Mouse (Mus musculus): ENCODE data around the gene Cdh5. TPM values are rescaled to one million over a fixed set of nuclear protein-coding genes. Genes with fewer than 3 reads are reported as not detected.
"Not testable (repeated sequence)": the region's sequence is repeated elsewhere in the genome, so short reads cannot be mapped to it uniquely, and the experiment has no call there.

The Cdh5 gene
- polyA plus RNA-seq, 1 experiment from 2014 or later, result 8.7 TPM

- no peak overlapping the region for H3K4me2 ChIP-seq (replicated peaks; ENCODE audit: low read depth)
- no peak overlapping the region for H3K27ac ChIP-seq (replicated peaks)
- no peaks in the 10 kb centered on the region for H3K4me1 ChIP-seq (replicated peaks; ENCODE audit: control insufficient read depth, insufficient read depth)
- H3K9ac ChIP-seq (ENCODE audit: low read length), result no peak overlapping the region
- TF ChIP-seq EP300 (optimal IDR thresholded peaks at IDR 0.05), result no peak
- no peaks in the 10 kb centered on the region for H3K36me3 ChIP-seq (ENCODE audit: control insufficient read depth, insufficient read depth, low read length)
- ATAC-seq (ENCODE audit: low FRiP score, low TSS enrichment) (no peak), DNase-seq (ENCODE audit: low spot score) (no peak)
- no peaks in the 10 kb centered on the region for H3K27me3 ChIP-seq (ENCODE audit: control insufficient read depth, insufficient read depth, low read length)
- 53% methylated on average over 7 of the region's 7 CpGs for WGBS
- H3K4me3 ChIP-seq (ENCODE audit: low read depth, low read length), result no peak overlapping the region
- no peaks in the 10 kb centered on the region for H3K9me3 ChIP-seq (ENCODE audit: control insufficient read depth, low read length)
Observed at GRCm38 (mm10) chr8:104065223-104065622, 36.2 kb upstream of the Cdh5 start.

GRCm38 (mm10) chr8:104065906-104066518 lies 35.4 kb upstream of the Cdh5 start:
- Histone ChIP-seq H3K9ac (ENCODE audit: low read length) (no peak overlapping the region), H3K4me1 (replicated peaks; ENCODE audit: control insufficient read depth, insufficient read depth) (no peaks in the 10 kb centered on the region), H3K4me2 (replicated peaks; ENCODE audit: low read depth) (no peak overlapping the region), H3K27ac (replicated peaks) (no peak overlapping the region), H3K27me3 (ENCODE audit: control insufficient read depth, insufficient read depth, low read length) (no peaks in the 10 kb centered on the region), H3K9me3 (ENCODE audit: control insufficient read depth, low read length) (no peaks in the 10 kb centered on the region), H3K4me3 (ENCODE audit: low read depth, low read length) (no peak overlapping the region), H3K36me3 (ENCODE audit: control insufficient read depth, insufficient read depth, low read length) (no peaks in the 10 kb centered on the region)
- DNase-seq (ENCODE audit: low spot score) (no peak), ATAC-seq (ENCODE audit: low FRiP score, low TSS enrichment) (no peak)
- 83% methylated on average over 9 of the region's 9 CpGs for WGBS
- TF ChIP-seq EP300 (optimal IDR thresholded peaks at IDR 0.05) (no peak), CTCF (IDR thresholded peaks at IDR 0.05; ENCODE audit: low read depth) (no peak)

GRCm38 (mm10) chr8:104067390-104067925 lies 34.0 kb upstream of the Cdh5 start:
- H3K9me3 ChIP-seq (ENCODE audit: control insufficient read depth, low read length), result no peaks in the 10 kb centered on the region
- H3K4me1 ChIP-seq (replicated peaks; ENCODE audit: control insufficient read depth, insufficient read depth), result no peaks in the 10 kb centered on the region
- no peak overlapping the region for H3K4me3 ChIP-seq (ENCODE audit: low read depth, low read length)
- H3K27ac ChIP-seq (replicated peaks), result no peak overlapping the region
- H3K9ac ChIP-seq (ENCODE audit: low read length), result no peak overlapping the region
- DNase-seq (ENCODE audit: low spot score) (no peak), ATAC-seq (ENCODE audit: low FRiP score, low TSS enrichment) (no peak)
- WGBS, result 64% methylated on average over 12 of the region's 12 CpGs
- no peak for TF ChIP-seq EP300 (optimal IDR thresholded peaks at IDR 0.05)
- no peak for TF ChIP-seq CTCF (IDR thresholded peaks at IDR 0.05; ENCODE audit: low read depth)
- H3K4me2 ChIP-seq (replicated peaks; ENCODE audit: low read depth), result no peak overlapping the region
- no peaks in the 10 kb centered on the region for H3K36me3 ChIP-seq (ENCODE audit: control insufficient read depth, insufficient read depth, low read length)
- no peaks in the 10 kb centered on the region for H3K27me3 ChIP-seq (ENCODE audit: control insufficient read depth, insufficient read depth, low read length)

- TF ChIP-seq CTCF (IDR thresholded peaks at IDR 0.05; ENCODE audit: low read depth), result no peak
- TF ChIP-seq EP300 (optimal IDR thresholded peaks at IDR 0.05), result no peak
- no peak overlapping the region for H3K27ac ChIP-seq (replicated peaks)
- 68% methylated on average over 15 of the region's 15 CpGs for WGBS
Observed at GRCm38 (mm10) chr8:104068421-104069035, 32.9 kb upstream of the Cdh5 start.

GRCm38 (mm10) chr8:104070201-104070865 lies 31.1 kb upstream of the Cdh5 start:
- 57% methylated on average over 8 of the region's 9 CpGs for WGBS
- H3K4me3 ChIP-seq (ENCODE audit: low read depth, low read length); H3K36me3 ChIP-seq (ENCODE audit: control insufficient read depth, insufficient read depth, low read length); ATAC-seq (ENCODE audit: low FRiP score, low TSS enrichment); H3K27me3 ChIP-seq (ENCODE audit: control insufficient read depth, insufficient read depth, low read length); H3K9me3 ChIP-seq (ENCODE audit: control insufficient read depth, low read length); H3K4me2 ChIP-seq (replicated peaks; ENCODE audit: low read depth); DNase-seq (ENCODE audit: low spot score); H3K9ac ChIP-seq (ENCODE audit: low read length); H3K27ac ChIP-seq (replicated peaks); H3K4me1 ChIP-seq (replicated peaks; ENCODE audit: control insufficient read depth, insufficient read depth): not testable (repeated sequence)

More at GRCm38 (mm10) chr8:104068421-104069035, 32.9 kb upstream of the Cdh5 start:
- DNase-seq (ENCODE audit: low spot score) (no peak), ATAC-seq (ENCODE audit: low FRiP score, low TSS enrichment) (no peak)
- Histone ChIP-seq H3K9me3 (ENCODE audit: control insufficient read depth, low read length) (no peaks in the 10 kb centered on the region), H3K36me3 (ENCODE audit: control insufficient read depth, insufficient read depth, low read length) (no peaks in the 10 kb centered on the region), H3K27me3 (ENCODE audit: control insufficient read depth, insufficient read depth, low read length) (no peaks in the 10 kb centered on the region), H3K4me3 (ENCODE audit: low read depth, low read length) (no peak overlapping the region), H3K9ac (ENCODE audit: low read length) (no peak overlapping the region), H3K4me1 (replicated peaks; ENCODE audit: control insufficient read depth, insufficient read depth) (no peaks in the 10 kb centered on the region), H3K4me2 (replicated peaks; ENCODE audit: low read depth) (no peak overlapping the region)

- 80% methylated on average over 10 of the region's 10 CpGs for WGBS
Observed at GRCm38 (mm10) chr8:104070949-104071348, 30.5 kb upstream of the Cdh5 start.

More at GRCm38 (mm10) chr8:104070949-104071348, 30.5 kb upstream of the Cdh5 start:
- Histone ChIP-seq H3K27ac (replicated peaks) (no peak overlapping the region), H3K4me1 (replicated peaks; ENCODE audit: control insufficient read depth, insufficient read depth) (no peaks in the 10 kb centered on the region), H3K36me3 (ENCODE audit: control insufficient read depth, insufficient read depth, low read length) (no peaks in the 10 kb centered on the region), H3K9me3 (ENCODE audit: control insufficient read depth, low read length) (no peaks in the 10 kb centered on the region), H3K9ac (ENCODE audit: low read length) (no peak overlapping the region), H3K27me3 (ENCODE audit: control insufficient read depth, insufficient read depth, low read length) (no peaks in the 10 kb centered on the region), H3K4me3 (ENCODE audit: low read depth, low read length) (no peak overlapping the region), H3K4me2 (replicated peaks; ENCODE audit: low read depth) (no peak overlapping the region)
- DNase-seq (ENCODE audit: low spot score) (no peak), ATAC-seq (ENCODE audit: low FRiP score, low TSS enrichment) (no peak)
- no peak for TF ChIP-seq EP300 (optimal IDR thresholded peaks at IDR 0.05)
- TF ChIP-seq CTCF (IDR thresholded peaks at IDR 0.05; ENCODE audit: low read depth), result no peak
